Mouse (Mus musculus) ovary, postnatal 10 days (tissue): Measurements from ENCODE around the gene Slc16a7.

Source experiments
- DNase-seq: peaks from one replicate; pipeline ENCODE4 v3.0.0; 2022; ENCODE audit warnings: low spot score

Gene Slc16a7

DNA sequence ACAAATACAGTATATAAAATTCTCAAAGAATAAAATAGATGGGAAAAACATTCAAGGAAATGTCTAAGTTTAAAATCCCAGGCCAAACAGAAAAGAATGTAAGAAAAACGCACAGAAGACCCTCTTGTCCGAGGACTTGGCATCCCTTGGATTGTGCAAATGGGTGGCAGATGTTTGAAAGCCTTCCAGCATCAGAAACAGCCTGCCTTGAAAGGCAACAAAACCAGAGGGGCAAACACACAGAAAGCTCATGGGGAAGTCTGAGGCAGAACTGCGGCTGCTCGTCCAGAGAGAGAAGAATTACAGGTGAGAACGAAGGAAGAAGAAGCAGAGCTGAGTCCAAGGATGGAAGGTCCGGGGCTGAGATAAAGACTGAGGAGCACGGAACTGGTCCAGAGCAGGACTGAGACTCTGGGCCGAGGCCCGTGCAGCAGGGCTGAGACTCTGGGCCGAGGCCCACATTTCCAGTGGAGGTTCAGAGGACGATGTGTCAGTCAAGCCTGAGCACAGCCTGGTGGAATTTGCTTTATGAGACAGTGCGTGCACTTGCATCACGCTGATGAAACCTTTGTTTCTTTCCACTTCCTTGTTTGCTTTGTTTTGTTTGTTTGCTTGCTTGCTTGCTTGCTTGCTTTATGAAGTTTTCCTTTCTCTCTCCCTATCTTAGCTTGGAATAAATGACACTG, 65.0 kb downstream of the Slc16a7 start:
- no peak for DNase-seq

DNA sequence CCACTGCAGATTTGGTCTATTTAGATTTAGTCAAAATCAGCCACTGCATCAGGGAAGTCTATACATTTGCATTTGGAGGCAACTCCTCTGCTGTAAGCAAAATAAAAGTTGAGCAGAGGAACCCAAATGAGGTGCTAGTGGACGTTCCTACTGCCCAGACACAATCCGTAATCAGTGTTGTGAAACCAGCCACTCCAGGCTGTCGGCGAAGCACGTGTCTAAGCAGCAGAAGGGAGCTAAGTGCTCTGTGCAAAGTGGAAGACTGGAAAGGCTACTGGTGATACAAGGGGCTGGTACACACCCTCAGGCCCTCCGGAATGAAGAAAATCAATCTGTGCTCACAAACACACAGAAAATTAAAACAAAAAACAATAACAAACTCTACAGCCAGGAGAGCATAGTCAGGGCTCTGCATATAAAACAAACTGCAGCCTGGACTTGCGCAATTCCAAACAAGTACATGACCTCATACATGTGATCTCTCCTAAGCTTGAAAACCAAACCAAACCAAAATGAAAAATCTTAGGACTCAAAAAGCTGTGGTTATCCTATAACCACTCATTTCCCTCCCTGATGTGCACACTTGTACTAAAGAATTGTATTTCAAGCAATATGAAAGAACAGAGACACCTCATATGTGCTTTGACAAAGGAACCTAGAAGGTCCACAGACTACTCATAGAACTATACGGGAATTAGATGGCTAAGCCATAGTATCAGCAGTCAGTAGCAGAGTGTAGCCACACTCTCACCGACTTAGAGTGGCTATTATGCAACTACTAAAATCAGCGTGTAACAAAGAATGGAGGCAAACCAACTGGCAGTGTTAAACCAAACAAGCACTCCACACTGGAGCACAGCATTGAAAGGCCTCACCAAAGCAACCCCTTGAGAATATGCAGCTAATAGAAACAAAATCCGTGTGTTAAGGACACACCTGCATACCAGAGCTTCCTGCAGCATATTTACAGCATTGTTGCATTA, 67.5 kb downstream of the Slc16a7 start:
- DNase-seq: no peak

DNA sequence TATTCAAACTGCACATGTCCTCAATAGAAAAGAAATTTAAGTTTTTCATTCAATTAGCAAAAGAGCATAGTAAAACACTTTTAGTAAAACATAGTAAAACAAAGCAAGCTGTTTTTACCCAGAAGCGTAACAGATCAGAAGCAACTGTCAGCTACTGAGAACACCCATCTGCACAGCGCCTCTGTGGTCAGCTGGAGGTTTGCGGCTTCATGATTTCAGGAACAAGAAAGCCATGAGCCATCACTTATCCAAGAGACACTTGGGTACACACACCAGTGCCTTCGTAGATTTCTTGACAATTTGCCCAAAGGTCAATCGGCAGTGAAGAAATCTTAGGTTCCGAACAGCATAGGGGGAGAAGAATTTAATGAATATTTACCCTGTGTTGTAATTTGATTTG, 71.9 kb downstream of the Slc16a7 start:
- no peak for DNase-seq

DNA sequence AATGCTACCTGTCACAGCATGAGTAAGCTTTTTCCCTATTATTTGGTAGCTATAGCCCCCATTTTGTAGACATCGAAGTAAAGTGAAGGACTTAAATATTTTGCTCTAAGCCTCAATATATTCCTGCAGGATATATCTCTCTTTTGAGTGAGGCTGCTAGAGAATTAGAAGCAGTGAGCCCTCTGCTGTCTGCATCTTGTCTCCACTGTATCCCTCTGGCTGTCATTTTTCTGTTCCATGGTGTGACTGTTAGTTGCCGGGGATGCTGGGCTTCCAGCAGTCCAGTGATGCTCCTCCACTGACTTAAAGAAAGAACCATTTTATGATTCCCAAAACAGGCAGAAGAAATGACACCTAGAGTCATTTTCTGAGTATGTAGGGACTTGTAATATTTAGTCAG, 78.4 kb downstream of the Slc16a7 start:
- DNase-seq: no peak

DNA sequence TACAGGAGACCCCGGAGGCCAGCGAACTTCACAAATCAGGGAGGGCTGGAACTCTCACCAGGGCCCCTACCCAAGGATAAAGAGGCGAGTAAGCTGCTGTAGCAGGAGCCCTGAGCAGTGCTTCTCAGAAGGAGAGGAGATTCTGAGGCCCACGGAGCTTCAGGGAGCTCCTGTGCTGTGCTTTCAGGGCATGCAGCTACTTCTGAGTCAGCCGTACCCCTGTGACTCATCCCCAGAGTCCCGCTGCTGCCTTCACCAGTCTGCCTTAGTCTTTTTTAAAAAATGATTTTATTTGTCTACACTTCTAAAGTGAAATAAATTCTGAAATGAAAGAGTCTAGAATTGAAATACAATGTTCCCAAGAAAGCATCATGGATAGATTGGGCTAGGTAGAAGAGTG, 91.2 kb downstream of the Slc16a7 start:
- DNase-seq: no peak

DNA sequence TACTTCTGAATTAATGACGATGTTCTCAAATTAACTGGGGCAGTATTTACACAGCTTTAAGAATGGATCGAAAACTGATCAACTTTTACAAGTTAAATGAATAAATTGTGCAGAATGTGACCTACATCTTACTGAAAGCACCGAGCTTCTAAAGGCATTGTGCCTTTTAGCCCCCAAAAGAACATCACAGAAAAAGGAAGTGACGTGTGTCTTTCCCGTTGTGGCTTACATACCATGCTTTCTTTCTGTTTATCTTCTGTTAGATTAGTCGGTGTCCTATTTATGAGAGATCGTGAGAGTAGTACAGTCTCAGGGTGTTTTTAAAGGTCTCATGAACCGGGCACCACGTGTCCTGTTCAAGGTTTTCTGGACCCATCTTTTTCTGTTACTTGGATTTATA, 98.9 kb downstream of the Slc16a7 start:
- DNase-seq: no peak

DNA sequence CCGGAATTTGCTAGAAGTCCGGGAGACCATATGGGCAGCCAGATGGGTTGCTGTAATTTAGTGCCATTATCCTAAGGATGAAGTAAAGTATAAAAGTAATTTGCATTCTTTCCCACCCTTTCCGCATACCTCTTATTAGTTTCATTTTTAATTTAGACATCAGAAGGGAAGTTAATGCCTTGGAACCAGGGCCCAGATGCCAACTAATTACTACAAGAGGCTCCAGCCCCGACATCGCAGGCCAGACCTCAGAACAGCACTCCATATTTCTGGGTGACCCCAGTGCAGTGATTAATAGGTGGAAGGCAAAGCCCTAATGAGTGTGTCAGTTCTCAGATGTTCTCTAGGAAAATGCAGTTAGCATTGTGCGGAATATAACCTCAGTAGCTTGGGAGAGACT, 100.7 kb downstream of the Slc16a7 start:
- DNase-seq: no peak

DNA sequence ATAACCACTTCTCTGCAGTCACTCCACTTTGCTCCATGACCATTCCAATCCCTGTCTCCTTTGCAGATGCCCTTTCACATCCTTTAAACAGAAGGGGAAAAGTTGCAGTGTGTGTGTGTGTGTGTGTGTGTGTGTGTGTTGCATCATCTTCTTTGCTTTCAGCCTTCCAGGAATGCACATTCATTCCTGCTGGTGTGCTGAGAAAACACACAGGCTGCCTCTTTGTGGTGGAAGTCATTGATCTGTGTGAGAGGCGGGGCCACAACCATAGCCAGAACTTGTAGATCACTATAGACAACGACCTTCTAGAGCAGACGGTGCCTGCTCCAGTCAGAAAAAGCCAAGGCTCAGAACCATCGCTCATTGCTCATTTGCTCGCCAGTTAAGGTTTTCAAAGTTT, 103.9 kb downstream of the Slc16a7 start:
- DNase-seq: no peak

DNA sequence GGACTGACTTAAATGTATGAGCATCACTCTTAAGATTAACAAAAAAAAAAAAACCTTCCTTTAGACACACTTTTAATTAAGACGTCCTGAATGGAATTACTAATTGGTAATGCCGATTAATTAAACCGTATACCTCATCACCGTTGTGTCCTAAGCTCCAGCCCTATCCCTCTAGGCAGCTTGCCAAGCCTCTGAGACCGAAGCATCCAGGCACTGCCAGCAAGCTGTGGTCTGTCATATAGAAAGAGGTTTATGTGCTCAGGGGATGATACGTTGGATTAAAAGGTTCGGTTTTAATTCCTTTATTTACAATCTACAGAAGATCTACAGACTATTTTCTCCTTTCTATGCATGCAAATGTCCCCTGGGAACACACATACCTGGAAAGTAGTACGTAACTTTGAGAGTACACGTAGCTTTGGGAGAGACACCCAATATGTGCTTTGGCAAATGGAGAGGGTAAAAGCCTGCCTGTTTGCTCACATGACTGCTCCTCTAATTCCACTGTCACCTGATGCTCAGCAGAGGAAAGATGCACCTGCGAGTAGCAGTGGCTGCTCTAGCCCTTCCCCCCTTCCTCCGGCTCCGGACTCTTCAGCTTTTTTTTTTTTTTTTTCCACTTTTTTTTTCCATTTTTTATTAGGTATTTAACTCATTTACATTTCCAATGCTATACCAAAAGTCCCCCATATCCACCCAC, 114.0 kb downstream of the Slc16a7 start:
- DNase-seq: no peak

DNA sequence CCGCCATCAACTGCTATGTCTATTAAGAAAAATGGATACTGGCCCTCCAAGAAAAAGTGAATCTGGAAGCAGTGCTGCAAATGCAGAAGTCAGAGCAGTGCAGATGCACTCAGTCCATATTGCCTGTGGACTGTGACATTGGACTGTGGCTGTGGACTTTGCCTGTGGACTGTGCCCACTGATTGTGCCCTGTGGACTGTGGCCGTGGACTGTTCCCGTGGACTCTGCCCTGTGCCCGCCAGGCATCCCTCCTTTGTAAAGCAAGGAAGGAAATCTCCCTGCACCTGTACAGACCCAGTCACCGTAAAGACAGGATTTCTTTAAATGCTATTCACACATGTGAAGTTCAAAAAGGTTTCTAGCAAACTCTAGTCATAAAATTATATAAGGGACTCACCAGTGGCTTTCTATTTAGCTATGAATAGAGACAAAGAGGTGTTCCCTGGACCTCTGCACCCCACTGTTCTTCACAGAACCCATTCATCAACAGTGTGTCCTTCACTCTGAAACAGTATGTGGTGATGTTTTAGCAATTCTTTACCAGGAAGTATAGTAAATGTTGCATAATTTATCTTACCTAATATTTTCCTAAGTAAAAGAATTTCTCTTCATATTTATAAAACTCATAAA, 114.6 kb downstream of the Slc16a7 start:
- no peak for DNase-seq

DNA sequence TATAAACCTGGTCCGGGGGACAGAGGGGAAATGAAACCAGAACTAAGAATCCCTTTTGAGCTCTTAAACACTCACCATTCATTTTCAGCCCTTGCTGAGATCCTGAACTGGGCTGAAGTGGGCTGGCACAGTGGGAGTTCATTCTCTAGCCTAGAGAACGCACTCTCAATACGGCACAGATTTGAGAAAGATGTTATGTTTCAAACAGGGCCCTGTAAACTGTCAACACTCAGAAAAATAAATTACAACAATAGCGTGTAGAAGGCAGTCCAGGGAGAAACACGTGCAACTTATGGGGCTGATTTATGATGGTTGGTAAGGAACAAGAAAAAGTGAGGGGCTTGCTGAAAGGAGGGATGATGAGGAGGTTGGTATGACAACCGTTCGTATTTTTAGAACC, 115.5 kb downstream of the Slc16a7 start:
- no peak for DNase-seq

DNA sequence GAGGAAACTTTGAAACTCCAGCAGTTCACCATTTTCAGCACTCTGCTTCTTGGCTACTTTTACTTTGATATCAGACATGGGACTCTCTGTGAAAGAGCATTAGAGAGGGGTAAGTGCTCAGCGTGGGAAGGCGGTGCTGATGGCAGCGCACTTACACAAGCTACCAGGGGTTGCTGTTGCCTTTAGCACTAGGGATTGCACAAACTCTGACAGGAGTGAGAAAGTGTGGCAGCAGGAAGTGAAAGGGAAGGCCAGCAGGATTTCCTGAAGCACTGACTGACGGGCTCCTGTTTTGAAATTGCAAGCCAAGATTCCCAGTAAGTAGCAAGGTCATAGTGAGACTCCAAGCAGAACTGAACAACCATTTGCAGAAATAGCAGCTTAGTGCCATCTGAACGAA, 117.8 kb downstream of the Slc16a7 start:
- DNase-seq: no peak

DNA sequence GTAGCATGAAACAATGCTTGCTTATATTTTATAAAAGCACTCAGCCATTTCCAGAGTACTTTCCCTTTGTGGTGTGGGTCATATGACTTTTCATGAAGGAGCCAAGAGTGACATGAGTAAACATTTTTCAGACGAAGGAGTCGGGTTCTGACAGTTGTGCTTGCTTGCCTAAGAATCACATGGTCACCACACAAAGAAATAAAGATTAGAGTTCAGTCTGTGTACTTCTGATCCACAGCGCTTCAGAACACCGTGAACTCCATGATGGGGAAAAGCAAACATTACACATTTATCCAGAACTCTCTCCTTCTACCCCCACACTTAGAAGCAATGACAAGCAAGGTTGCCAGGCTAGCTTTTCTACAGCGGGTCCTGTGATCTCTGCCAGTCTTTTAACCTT, 119.0 kb downstream of the Slc16a7 start:
- no peak for DNase-seq

DNA sequence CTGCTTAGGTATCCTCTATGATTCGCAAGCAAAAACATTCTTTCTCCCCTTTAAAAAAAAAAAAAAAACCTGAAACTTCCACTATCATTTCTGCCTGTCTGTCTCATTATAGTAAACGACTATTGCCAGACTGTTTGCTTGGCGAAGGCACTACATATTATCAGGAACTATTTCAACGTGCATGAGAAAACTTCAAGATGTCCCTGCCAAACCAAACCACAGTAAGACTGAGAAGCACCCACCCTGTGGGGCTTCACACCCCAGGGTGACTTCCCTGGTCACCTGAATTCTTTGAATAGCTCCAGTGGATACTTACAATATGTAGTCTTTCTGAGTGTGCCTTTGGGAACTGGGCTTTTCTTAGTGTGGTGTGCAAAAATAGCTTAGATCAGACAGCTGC, 122.9 kb downstream of the Slc16a7 start:
- no peak for DNase-seq

DNA sequence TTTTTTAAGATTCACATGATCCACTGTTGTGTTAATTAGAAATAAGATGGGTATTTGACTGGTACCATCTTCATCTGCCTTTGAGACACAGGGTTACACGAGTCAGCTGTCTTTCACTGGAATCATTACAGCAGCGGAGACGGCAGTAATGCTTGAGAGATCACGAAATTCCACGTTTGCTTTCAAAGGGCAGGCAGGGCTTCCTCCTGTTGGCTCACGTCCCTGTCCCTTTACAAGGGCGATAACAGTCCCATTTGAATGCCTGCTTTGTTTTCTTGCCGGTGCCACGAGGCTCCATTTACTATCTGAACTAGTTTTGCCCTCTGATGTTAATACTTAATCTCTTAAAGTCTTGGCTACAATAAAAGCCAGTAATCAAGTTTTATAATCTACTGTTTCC, 123.4 kb downstream of the Slc16a7 start:
- no peak for DNase-seq

DNA sequence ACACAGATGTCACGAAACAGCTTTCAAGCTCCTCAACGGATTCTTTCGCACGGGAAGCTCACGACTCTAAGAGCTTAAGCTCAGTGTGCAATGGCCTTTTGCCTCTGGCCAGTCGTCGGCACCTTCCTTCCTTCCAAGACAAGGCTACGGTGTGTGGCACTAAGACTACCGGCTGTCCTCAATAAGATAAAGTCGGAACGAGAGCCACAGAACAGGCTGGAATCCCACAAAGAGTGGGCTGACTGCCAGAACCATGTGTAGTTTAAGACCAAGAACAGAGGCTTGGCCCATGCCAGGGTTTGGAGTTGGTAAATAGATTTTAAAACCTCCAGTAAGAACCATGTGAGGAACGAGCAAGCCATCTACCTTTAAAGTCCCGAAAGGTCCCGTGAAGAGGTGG, 123.8 kb downstream of the Slc16a7 start:
- no peak for DNase-seq

DNA sequence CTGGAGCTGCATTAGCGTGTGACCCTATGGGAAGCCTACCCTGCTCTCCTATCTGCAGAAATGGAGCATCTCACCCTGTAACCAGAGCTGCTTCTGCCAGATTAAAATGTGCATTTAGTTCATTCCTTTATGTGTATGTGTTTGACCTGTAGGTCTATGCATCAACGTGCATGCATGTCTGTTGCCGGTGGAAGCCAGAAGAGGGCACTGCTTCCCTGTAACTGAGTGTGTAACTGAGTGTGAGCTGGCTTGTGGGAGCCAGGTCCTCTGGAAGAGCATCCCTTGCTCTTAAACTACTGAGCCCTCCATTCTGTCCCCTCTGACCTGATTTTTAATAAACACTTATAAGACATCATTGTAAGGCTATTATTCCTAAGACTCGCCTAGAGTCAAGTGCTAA, 124.3 kb downstream of the Slc16a7 start:
- DNase-seq: no peak

DNA sequence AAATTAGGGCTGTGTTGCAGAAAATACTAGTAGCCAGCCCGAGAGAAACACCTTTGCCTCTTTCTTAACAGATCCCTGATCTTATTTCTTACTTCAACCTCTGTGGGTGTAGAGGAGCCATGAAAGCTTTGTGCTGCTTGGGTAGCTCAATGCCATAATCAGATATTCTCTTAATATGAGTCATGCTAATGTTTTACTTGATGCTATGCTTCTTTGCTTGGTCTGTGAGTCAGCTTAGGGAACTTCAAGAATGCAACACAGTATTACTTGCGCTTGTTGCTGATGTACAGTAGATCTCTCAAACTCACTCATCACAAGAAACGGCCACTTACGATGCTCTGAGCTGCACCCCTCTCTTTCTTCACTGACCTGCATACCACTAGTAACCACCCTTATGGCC, 133.4 kb downstream of the Slc16a7 start:
- DNase-seq: no peak

DNA sequence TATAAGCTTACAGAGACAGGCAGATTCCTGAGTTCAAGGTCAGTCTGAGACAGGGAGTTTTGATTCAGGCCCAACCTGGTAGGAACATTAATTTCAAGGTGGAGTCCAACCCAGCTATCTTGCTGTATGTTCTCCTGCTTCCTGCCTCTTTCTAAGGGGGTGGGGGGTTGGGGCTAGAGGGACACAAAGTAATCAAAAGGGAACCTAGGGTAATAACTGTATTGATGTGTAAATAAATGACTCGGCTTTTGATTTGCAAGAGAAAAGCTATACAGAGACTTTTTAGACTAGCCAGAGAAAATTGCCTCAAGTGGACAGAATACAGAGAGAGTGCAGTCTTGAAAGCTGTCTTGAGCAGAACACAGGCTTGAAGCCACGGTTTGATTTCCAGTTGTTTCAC, 174.7 kb downstream of the Slc16a7 start:
- DNase-seq: no peak

DNA sequence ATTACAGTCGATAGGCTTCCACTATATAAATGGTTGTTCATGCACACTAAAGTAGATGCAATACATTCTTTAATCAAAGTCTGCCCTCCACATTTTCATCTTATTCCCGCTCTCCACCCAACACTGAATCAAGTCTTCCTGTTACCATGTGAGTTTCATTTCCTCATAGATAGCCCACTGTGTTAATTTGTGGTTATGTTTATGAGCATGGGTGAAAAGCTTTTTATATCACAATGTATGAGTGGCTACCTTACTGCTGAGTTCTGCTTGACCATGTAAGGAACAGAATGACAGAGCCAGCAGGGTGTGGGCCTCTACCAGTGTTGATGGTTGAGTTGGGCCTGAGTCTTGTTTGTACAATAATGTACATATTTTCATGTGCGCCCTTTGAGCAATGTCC, 175.5 kb downstream of the Slc16a7 start:
- DNase-seq: no peak

DNA sequence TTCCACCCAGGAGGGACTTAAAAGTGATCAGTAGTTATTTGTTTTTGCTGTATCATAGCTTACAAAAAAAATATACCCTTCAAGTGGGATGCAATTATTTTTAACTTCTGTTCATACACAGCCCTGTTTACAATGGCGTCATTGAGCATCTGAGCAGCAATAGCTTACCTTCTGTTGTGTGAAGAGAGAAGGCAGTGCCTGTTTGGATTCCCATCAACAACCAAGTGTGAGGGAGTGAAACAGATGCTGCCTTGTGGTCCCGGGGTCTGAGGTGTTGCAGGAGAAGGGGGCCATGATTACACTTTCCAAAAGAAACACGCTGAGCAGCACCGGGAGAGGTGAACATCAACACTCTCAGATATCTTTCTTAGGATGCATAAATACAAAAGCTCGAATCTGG, 201.7 kb downstream of the Slc16a7 start:
- no peak for DNase-seq

DNA sequence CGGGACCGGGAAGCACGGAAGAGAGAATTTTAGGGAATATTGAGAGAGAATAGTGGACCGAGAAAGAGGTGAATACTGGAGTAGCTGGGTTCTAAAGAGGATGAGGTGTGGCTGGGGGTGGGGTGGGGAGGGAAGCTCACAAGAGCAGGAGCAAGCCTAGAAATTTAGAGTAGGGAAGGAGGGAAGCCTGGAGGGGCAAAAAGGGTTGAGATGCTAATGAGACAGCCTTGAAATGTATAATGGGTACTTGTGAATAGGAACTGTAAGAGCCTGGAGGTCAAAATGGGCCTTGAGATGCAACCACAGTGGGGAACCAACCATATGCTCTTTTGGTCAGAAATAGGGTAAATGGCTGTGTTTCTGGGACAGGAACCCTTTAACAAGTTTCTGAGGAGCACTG, 203.9 kb downstream of the Slc16a7 start:
- no peak for DNase-seq
